ENCODE assay signal across 18 mouse cellular contexts in the genomic region with DNA sequence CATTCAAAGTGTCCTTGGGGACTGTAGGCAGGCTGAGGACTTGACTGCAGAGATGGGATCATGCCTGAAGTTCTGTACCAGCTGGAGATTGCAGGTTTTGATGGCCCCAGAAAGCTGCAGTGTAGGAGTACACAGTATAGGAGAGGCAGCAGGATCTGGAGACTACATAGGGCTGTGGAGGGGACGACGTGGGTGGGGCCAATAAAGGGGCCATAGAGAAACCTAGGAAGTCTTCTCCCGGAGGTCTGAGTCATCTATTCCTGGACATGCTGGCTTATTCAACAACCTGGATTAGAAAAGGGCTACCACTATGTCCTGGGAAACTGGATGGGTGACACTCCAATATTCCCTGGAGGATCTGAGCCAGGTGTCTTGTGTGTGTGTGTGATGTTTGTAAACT. TPM values are rescaled to one million over a fixed set of nuclear protein-coding genes. Genes with fewer than 3 reads are reported as not detected.
"Had no signal": no experiment of that assay in that cellular context is flagged by ENCODE, and none has a peak within 500 bp of the region (broad histone marks: within the 10 kb centered on the region; RNA-seq: fewer than 3 reads in every experiment).

No protein-coding gene starts in this region.

- H3K4me3 ChIP-seq: limb, embryonic 13.5 days; midbrain, embryonic 15.5 days; myocyte; neural tube, embryonic 13.5 days; stomach, embryonic 15.5 days had no signal

- H3K4me2 ChIP-seq: limb, embryonic 13.5 days; lung, embryonic 14.5 days; midbrain, embryonic 15.5 days; neural tube, embryonic 13.5 days; stomach, embryonic 15.5 days had no signal

- H3K9ac ChIP-seq: limb, embryonic 13.5 days; lung, embryonic 14.5 days; midbrain, embryonic 15.5 days; neural tube, embryonic 13.5 days; stomach, embryonic 15.5 days had no signal

- H3K27ac ChIP-seq: limb, embryonic 13.5 days; macrophage; midbrain, embryonic 15.5 days; neural tube, embryonic 13.5 days; stomach, embryonic 15.5 days had no signal

- DNase-seq: kidney, adult 18-20 months; kidney, adult 9 months; kidney, postnatal 14 days; kidney, postnatal 4 days; lung, embryonic 14.5 days; right cerebral cortex, postnatal 25 days; spleen, adult 18-20 months; thymus, postnatal 25 days had no signal

- ATAC-seq: intestine, embryonic 16.5 days; lung, postnatal 0 days; midbrain, embryonic 15.5 days had no signal

- H3K36me3 ChIP-seq: midbrain, embryonic 15.5 days had no signal

- H3K9me3 ChIP-seq: limb, embryonic 13.5 days; midbrain, embryonic 15.5 days; neural tube, embryonic 13.5 days; stomach, embryonic 15.5 days had no signal

RNA-seq across cellular contexts. Expression of gene A930017K11Rik, which starts 3.4 kb away (rescaled TPM):
- polyA plus RNA-seq: liver, adult 2 months; lung, postnatal 0 days; macrophage; thymus, postnatal 0 days had no signal

RNA-seq across cellular contexts. Expression of gene Nhlrc4, which starts 11.0 kb away (rescaled TPM):
- polyA plus RNA-seq: limb, embryonic 13.5 days; lung, embryonic 14.5 days; macrophage; neural tube, embryonic 13.5 days had no signal
